Mouse (Mus musculus) small intestine, adult 2 months (tissue): Measurements from ENCODE around the gene Osgep. TPM values are rescaled to one million over a fixed set of nuclear protein-coding genes. Genes with fewer than 3 reads are reported as not detected.
A peak's percentile ranks its signal among the peaks of the same experiment; 100 is the strongest.
"Not testable (repeated sequence)": the region's sequence is repeated elsewhere in the genome, so short reads cannot be mapped to it uniquely, and the experiment has no call there.

Source experiments
- H3K27ac ChIP-seq: fragments of 200-500 bp; 2 replicates; pipeline ENCODE4 v1.5.1; 2012; ENCODE audit warnings: low read depth, low read length, control low read depth, inconsistent platforms; ENCODE audit not compliant: insufficient read depth
- H3K27me3 ChIP-seq: fragments of 200-500 bp; 2 replicates; pipeline ENCODE4 v1.6.1; 2012; ENCODE audit warnings: mild to moderate bottlenecking, moderate library complexity, low read length, inconsistent platforms; ENCODE audit not compliant: control insufficient read depth, insufficient read depth
- H3K36me3 ChIP-seq: fragments of 200-500 bp; 2 replicates; pipeline ENCODE4 v1.6.1; 2012; ENCODE audit warnings: mild to moderate bottlenecking, low read length, control low read depth, inconsistent platforms; ENCODE audit not compliant: control insufficient read depth, insufficient read depth
- H3K4me1 ChIP-seq: fragments of 200-500 bp; 2 replicates; pipeline ENCODE4 v1.6.1; 2012; ENCODE audit warnings: low read length, inconsistent platforms, mixed read lengths; ENCODE audit not compliant: control insufficient read depth, insufficient read depth, insufficient read length
- H3K4me3 ChIP-seq: fragments of 200-500 bp; 2 replicates; pipeline ENCODE4 v1.5.1; 2012; ENCODE audit warnings: low read depth, mild to moderate bottlenecking, control low read depth, inconsistent platforms, low read length, moderate library complexity
- CTCF ChIP-seq: fragments of 200-500 bp; IDR thresholded peaks from 2 replicates; pipeline ENCODE4 v1.5.1; 2012; ENCODE audit warnings: low read depth, mild to moderate bottlenecking, control low read depth, inconsistent platforms, low read length, moderate library complexity, mixed read lengths; ENCODE audit not compliant: insufficient replicate concordance, insufficient read length; ENCODE audit errors: extremely low read depth
- POLR2A ChIP-seq: fragments of 200-500 bp; IDR thresholded peaks from 2 replicates; pipeline ENCODE4 v1.6.1; 2012; ENCODE audit warnings: low read depth, mild to moderate bottlenecking, control low read depth, inconsistent platforms, low read length, moderate library complexity
- WGBS: fragments of 180-500 bp; shearing (Covaris S2); methylation state at CpG from one replicate; pipeline ENCODE4 v1.1.7; 2018; 5-methylcytosine and 5-hydroxymethylcytosine counted together
- polyA plus RNA-seq: library from polyadenylated mRNA; depleted of rRNA; stranded (reverse); fragments of >200 nt; gene quantifications from 2 replicates; pipeline ENCODE4 v1.2.3, GENCODE M21; 2012

Gene Osgep
- polyA plus RNA-seq, 1 experiment, result 97.3 TPM

GRCm38 (mm10) chr14:50903973-50904827, 20.5 kb downstream of the Osgep start:
- H3K4me1 ChIP-seq, result peaks cover 2% of the 10 kb centered on the region; the same call in 1 of the 2 replicates

GRCm38 (mm10) chr14:50897992-50898391, 26.7 kb downstream of the Osgep start:
- H3K27ac ChIP-seq, H3K27me3 ChIP-seq, H3K4me3 ChIP-seq, H3K36me3 ChIP-seq, H3K4me1 ChIP-seq: not testable (repeated sequence)
- 86% methylated on average over 2 of the region's 2 CpGs for WGBS

More at GRCm38 (mm10) chr14:50903973-50904827, 20.5 kb downstream of the Osgep start:
- Histone ChIP-seq H3K4me3 (peak overlapping the region; percentile 51), H3K27ac (peak overlapping the region; percentile 12), H3K36me3 (no peaks in the 10 kb centered on the region), H3K27me3 (no peaks in the 10 kb centered on the region)
- TF ChIP-seq CTCF (peak; percentile 58; the same call in 1 of the 2 replicates), POLR2A (peak; percentile 11; the same call in 1 of the 2 replicates)
- 9% methylated on average over 26 of the region's 26 CpGs for WGBS

GRCm38 (mm10) chr14:50897374-50897765, 27.3 kb downstream of the Osgep start, which contains the start of gene Klhl33:
Gene Klhl33, minus strand, starts transcription at chr14:50897507.
- no peak for TF ChIP-seq CTCF
- no peak for TF ChIP-seq POLR2A
- WGBS, result 72% methylated on average over 7 of the region's 7 CpGs
- Histone ChIP-seq H3K36me3 (no peaks in the 10 kb centered on the region), H3K4me3 (peak within 1 kb of the TSS; percentile 57), H3K4me1 (peaks cover 15% of the 10 kb centered on the region), H3K27me3 (no peaks in the 10 kb centered on the region), H3K27ac (peak within 1 kb of the TSS; percentile 65)

- TF ChIP-seq POLR2A (no peak), CTCF (no peak)
- Histone ChIP-seq H3K27me3 (no peaks in the 10 kb centered on the region), H3K36me3 (no peaks in the 10 kb centered on the region), H3K4me1 (peaks cover 17% of the 10 kb centered on the region), H3K27ac (peak overlapping the region; percentile 65), H3K4me3 (peak overlapping the region; percentile 57)
- WGBS, result 35% methylated on average over 23 of the region's 23 CpGs
Observed at GRCm38 (mm10) chr14:50896747-50897373, 27.8 kb downstream of the Osgep start.

GRCm38 (mm10) chr14:50895985-50896746, 28.5 kb downstream of the Osgep start:
- TF ChIP-seq CTCF (no peak), POLR2A (no peak)
- WGBS, result 10% methylated on average over 19 of the region's 19 CpGs
- H3K27ac ChIP-seq, result peak overlapping the region; percentile 65

GRCm38 (mm10) chr14:50895407-50895806, 29.3 kb downstream of the Osgep start:
- no peak for TF ChIP-seq CTCF
- Histone ChIP-seq H3K4me3 (no peak overlapping the region), H3K36me3 (no peaks in the 10 kb centered on the region), H3K27me3 (no peaks in the 10 kb centered on the region), H3K4me1 (peaks cover 17% of the 10 kb centered on the region), H3K27ac (peak overlapping the region; percentile 23)

More at GRCm38 (mm10) chr14:50895985-50896746, 28.5 kb downstream of the Osgep start:
- H3K27me3 ChIP-seq, result no peaks in the 10 kb centered on the region
- peaks cover 17% of the 10 kb centered on the region for H3K4me1 ChIP-seq
- H3K36me3 ChIP-seq, result no peaks in the 10 kb centered on the region
- peak overlapping the region; percentile 57 for H3K4me3 ChIP-seq
